Mouse (Mus musculus) cortical plate, adult 2 months (tissue): ENCODE data around the gene Cdk5rap1.
"Not testable (repeated sequence)": the region's sequence is repeated elsewhere in the genome, so short reads cannot be mapped to it uniquely, and the experiment has no call there.

Experiments used
- CTCF ChIP-seq: fragments of 200-500 bp; IDR thresholded peaks from 2 replicates; pipeline ENCODE4 v1.5.1; 2011; ENCODE audit warnings: mild to moderate bottlenecking, control low read depth, low read length; ENCODE audit not compliant: insufficient read depth; ENCODE audit errors: extremely low read depth
- POLR2A ChIP-seq: fragments of 200-500 bp; IDR thresholded peaks from 2 replicates; pipeline ENCODE4 v1.6.1; 2011; ENCODE audit warnings: mild to moderate bottlenecking, low read length, control low read depth; ENCODE audit not compliant: insufficient read depth; ENCODE audit errors: extremely low read depth

- not testable (repeated sequence) for TF ChIP-seq CTCF, POLR2A
Observed at GRCm38 (mm10) chr2:154354000-154354425, 18.8 kb downstream of the Cdk5rap1 start.
